Mouse (Mus musculus): ENCODE measurements around the gene Snx14. TPM values are rescaled to one million over a fixed set of nuclear protein-coding genes. Genes with fewer than 3 reads are reported as not detected.
"Not testable (repeated sequence)": the region's sequence is repeated elsewhere in the genome, so short reads cannot be mapped to it uniquely, and the experiment has no call there.

Gene Snx14
- total RNA-seq (2021) = 10 to 100 TPM; 59.0 to 60.1 TPM
- long read RNA-seq, experiment 1, transcript Snx14-204 (28 exons, 3,109 nt) = major isoform, 13 of 18 reads
- long read RNA-seq, experiment 1, partial matches to known transcripts = 1 of 18 reads
- long read RNA-seq, experiment 1, other reads (novel, unspliced or antisense) = 0 of 18 reads
- long read RNA-seq, experiment 2, transcript Snx14-204 (28 exons, 3,109 nt) = major isoform, 54 of 71 reads
- long read RNA-seq, experiment 2, transcript Snx14-207 (29 exons, 3,082 nt) = minor isoform, 10 of 71 reads
- long read RNA-seq, experiment 2, partial matches to known transcripts = 5 of 71 reads
- long read RNA-seq, experiment 2, other reads (novel, unspliced or antisense) = 2 of 71 reads

DNA sequence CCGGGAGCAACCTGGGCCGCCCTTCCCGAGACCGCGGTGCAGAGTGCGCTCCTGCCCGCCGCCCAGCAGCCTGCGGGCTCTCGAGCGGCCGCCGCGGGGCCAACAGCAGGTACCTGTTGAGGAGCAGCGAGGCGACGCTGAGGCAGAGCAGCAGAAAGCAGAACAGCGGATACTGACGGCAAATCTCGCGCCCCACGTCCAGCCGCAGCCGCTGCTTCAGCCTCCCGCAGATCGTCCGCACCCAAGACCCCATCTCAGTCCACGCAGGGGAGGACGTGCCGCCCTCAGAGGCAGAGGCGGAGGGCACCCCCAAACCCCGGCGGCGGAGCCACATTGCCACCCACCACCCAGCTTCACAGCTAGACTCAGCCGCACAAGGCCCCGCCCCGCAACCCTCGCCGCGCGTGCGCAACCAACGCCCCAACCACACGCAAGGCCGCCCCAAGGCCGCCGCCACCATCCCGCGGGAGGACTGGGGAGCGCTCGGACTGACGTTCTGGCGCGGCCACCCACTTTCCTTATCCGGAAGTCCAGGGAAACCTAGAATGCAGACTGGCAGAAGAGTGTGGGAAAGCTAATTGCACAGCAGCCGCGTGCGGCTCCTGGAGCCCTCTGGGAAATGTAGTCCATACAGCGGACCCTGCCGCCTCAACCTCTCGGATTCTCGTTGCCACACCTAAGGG is at the start of gene Snx14:
Gene Snx14, minus strand, starts transcription at position 404 of the 683 bp plus-strand sequence.
- peak; percentile 97 for DNase-seq (ENCODE audit: low spot score in 2 of 2)

DNA sequence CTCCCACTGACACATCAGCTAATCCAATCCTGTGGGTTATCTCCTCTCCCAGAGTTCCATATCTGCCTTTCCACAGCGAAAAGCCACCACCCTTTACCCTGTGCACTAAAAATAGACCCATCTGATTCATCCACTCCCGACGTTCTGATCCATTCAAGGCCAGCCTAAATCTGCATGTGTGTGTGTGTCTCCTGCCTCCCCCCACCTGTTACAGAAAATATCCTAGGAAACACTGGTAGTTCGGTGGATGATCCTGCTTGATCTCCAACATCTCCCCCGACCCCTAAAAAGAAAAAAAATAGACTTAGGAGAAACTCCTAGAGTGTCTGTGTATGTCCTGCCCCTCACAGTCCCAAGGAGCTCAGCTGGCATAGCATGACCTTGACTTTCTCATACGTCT is 45.8 kb upstream of the Snx14 start:
- no peak for DNase-seq (ENCODE audit: low spot score in 2 of 2)

DNA sequence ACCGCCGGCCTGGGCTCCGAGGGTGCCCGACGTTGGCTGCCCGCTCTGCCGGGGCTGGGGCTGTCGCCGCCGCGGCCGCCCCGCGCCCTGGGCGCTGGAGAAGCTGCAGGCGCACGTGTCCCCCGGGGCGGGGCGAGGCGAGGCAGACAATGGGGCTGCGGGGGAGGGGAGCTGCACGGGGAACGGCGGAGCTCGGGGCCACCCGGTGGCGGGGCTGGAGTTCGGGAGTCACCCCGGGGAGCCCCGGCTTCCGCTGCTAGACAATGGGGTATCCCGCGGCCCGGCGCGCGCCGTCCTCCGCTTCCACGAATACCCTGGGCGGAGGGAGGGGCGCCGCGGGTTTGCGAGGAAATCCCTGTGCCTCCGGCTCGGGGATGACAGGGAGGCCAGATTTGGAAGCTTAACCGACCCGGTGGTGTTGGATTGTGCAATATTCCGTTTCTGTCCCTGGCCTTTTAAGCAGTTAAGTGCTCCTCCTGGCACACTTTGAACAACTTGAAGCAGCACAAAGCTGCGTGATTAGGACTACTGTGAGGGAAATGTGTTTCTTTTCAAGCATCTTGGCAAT is 44.2 kb upstream of the Snx14 start:
- peak; percentile 81 to 83 for DNase-seq (ENCODE audit: low spot score in 2 of 2)

DNA sequence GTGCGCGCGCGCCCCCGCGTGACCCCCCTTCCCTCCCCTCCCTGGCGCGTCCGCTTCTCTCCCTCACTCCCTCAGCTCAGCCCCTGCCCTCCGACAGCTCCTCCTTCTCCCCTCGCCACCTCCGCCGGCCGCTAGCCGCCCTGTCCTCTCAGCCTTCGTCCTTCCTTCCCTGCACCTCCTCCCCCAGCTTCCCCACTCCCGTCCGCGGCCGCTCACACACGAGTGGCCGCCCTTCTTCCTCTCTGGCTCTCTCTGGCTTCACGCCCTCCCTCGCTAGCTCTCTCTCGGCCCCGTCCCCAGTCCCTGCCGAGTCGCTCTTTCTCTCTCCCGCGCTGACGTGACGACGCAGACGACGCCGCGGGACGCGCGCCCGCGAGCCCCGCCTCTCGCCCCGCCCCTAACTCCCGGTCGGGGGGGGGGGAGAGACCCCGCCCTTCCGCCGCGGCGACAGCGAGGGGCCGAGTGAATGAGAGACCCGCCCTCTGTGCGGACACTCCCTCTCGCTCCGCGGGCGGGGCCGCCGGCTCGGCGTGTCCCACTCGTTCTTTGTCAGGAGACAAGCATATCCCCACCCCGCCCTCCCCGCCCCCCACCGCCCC is 43.6 kb upstream of the Snx14 start, which contains the start of gene Syncrip:
Gene Syncrip, minus strand, starts transcription at position 345 of the 599 bp plus-strand sequence.
- DNase-seq (ENCODE audit: low spot score in 2 of 2) = peak; percentile 86 to 91

DNA sequence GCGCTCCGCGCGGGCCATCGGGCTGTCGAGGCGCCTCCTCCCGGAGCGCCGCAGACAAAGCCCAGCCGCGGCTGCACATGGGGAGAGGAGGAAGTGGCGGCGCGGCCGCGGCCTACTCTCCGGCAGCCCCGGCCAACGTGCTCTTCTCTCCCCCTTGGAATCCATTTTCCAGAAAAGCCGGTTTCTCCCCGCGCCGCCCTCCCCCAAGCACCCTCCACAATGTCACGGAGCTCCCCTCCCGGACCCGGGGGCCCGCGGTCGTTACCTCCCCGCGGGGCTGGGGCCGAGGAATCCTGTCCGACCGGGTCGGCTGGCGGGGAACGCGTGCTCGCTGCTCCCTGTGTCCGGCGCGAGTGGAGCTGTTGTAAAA is 43.0 kb upstream of the Snx14 start:
- peak in 1 of 2 experiments; percentile 35 for DNase-seq (ENCODE audit: low spot score in 2 of 2)

DNA sequence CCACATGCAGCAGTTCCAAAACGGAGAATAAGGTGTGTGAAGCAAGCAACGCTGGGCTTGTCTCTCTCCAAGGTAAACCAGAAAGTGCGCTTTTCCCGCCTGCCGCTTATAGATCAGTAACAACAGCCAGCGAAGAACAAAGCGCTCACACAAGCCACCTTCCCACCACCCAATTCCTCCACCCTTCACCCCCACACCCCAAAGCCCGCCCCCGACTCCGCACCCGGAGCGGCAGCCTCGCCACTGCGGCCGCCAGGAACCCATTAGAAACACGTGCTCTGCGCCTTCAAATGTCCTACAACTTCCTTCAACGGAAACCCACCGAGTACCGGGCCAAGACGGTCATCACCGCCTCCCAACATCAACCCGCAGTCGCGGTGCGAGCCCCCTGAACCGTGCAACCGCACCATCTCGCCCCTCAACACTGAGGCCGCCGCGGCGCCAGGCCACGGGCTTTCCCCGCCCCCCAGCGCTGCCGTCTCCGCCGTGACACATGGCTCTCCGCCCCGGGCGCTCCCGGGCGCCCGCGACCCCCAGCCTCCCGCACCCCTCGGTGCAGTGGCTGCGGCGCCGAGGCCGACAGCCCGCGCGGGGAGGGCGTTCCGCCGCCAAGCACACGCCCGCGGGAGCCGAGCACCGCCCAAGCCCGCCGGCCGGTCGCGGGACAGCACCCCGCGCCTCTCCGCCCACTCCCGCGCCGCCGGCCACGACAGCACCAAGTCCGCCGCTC is 42.5 kb upstream of the Snx14 start:
- peak; percentile 8 to 29 for DNase-seq (ENCODE audit: low spot score in 2 of 2)

DNA sequence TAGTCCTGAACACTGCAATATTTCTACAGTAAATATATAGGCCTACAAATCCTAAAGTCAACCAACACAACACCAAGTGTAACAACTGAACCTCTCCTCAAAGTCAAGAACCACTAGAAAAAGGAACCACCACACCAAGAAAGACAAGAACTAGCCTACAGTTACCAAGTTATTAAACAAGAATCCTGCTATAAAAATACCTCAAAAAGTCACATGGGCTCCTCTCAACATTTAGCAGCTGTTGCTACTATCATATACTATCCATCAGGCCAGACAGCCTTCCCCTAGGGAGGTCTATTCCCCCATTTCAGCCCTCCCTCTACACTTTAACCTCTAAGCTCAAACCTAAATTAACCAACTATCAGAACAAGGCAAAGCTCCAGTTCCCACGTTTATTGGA is 41.4 kb upstream of the Snx14 start:
- DNase-seq (ENCODE audit: low spot score in 2 of 2) = no peak

DNA sequence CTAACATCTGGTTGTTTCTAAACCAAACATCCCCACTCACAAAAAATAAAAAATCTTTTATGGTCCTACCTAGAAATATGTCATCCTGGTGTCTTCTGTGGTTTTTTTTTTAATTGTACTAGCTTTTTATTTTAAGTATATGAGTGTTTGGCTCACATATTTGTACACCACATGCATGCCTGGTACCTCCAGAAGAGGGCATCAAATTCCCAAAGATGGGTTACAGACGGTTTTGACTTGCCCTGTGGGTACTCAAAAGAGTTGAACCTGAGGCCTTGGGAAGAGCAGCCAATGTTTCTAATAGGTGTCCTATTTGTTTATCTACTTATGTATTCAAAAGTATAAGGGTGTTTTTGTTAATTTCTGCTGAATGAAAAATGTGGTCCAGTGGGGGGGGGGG is 37.4 kb upstream of the Snx14 start:
- no peak for DNase-seq (ENCODE audit: low spot score in 2 of 2)

DNA sequence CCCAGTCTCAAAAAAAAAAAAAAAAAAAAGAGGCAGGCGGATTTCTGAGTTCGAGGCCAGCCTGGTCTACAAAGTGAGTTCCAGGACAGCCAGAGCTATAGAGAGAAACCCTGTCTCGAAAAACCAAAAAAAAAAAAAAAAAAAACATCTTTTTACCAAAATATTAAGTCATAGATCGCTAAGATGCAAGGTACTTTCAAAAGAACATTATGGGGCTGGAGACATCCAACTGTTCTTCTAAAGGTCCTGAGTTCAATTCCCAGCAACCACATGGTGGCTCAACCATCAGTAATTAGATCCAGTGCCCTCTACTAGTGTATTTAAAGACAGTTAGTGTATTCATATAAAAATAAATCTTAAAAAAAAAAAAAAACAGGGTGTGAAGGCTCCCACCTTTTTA is 22.3 kb upstream of the Snx14 start:
- DNase-seq (ENCODE audit: low spot score in 2 of 2) = not testable (repeated sequence)

DNA sequence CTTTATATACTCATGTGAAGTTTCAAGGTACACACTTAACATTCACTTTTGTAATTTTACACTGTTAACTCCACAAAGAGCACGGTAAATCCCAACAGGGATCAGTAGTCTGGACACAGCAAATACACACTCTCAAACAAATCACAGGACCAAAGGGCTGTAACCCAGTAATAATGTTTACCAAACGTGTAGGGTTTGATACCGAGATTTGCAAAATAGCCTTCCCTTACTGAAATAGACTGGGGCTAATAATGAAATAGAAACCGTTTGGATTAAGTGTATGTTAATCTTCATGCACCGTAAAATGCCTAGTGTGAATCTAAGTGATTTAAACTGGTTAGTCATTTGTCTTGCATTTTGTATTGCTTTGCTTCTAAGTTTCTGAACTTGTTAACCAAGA is 1.2 kb upstream of the Snx14 start:
- DNase-seq (ENCODE audit: low spot score in 2 of 2) = no peak

DNA sequence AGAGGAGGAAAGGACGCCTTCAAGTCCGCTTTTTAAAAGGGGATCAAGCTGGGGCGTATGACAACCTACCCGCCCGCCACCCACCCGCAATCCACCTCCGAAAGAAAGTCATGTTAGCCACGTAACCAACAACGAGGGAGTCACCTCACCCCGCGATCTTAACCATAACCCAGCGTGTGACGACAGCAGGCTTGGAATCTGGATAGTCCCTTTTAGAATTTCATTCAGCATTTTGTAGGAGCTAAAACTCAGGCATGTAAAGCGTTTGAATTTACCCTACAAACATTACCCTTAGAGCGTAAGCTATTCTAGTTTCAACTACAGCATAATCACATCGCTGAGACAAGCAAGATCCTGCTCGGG is 461 bp upstream of the Snx14 start:
- no peak for DNase-seq (ENCODE audit: low spot score in 2 of 2)

DNA sequence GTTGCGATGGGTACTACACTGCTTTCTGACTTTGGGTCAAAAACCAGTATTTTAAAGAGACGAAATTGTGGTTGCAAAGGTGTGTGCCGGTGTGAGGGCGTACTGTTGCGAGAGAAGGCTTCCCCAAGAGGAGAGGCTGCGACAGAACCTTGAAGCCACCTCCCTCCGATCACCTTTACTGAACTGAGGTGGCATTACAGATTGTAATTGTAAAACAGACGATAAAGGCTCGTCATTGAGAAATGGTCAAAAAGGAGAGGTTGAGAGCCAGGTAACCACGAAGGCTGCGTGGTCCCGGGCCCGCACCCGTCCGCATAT is 562 bp downstream of the Snx14 start:
- DNase-seq (ENCODE audit: low spot score in 2 of 2) = no peak

DNA sequence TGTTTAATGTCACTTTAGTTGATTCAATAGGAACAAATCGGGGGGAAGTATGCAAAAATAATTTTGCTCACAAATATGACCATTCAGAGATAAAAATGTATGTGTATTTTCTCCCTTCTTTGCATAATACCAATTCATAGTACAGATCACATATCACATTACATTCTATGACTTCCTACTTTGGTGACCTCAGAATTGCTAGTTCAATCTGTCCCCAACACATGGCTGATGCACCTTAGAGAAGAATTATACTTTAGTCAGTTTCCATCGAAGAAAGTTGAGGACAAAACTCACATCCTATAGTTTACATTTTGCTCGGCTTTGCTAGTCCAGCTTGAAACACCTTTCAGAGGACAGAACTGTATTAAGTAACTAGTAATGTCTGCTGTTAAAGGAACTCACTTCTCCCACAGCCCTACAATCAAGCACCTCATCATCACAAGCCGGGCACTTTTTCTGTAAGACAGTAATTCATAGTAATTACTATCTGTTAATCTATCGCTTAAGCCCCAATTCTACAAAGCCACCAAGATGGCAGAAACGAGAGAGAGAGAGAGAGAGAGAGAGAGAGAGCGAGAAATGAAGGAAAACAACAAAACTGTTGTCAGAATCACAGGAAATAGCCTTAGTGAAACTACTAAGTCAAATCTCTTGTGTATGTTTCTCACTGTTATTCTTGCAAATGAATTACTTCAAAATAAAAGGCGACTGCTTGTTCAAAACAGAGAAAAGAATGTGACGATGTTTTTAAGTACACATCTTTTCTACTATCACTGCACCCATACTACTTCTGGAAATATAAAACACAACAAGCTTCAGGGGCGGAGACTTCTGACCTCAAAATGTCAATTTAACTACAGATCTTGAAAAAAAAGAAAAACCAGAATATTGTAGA is 1.2 kb downstream of the Snx14 start:
- DNase-seq (ENCODE audit: low spot score in 2 of 2) = no peak

DNA sequence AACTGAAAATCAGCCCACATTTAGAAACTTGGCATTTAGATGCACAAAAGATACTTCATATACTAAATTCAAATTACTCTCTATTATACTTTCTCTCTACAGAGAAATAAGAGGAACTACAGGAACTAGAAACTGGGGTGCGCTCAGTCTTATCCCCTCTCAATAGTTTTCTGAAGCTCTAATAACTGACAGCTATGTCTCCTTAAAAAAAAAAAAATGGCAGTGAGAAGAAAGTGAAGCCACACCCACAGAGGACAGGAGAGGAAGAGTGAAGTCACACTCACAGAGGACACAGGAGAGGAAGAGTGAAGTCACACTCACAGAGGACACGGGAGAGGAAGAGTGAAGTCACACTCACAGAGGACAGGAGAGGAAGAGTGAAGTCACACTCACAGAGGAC is 14.4 kb downstream of the Snx14 start:
- no peak for DNase-seq (ENCODE audit: low spot score in 2 of 2)

DNA sequence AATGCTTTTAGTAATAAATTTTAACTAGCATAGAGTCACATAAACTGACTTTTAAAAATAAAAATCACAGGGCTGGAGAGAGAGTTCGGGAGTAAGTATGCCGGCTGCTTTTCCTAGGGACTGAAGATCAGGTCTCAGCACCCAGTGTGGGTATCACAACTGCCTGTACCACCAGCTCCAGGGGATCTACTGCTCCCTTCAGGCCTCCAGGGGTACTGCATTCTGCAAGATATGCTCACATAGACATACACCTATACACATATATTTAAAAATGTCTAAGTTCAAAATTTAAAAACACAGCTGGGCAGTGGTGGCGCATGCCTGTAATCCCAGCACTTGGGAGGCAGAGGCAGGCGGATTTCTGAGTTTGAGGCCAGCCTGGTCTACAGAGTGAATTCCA is 16.3 kb downstream of the Snx14 start:
- DNase-seq (ENCODE audit: low spot score in 2 of 2) = no peak

DNA sequence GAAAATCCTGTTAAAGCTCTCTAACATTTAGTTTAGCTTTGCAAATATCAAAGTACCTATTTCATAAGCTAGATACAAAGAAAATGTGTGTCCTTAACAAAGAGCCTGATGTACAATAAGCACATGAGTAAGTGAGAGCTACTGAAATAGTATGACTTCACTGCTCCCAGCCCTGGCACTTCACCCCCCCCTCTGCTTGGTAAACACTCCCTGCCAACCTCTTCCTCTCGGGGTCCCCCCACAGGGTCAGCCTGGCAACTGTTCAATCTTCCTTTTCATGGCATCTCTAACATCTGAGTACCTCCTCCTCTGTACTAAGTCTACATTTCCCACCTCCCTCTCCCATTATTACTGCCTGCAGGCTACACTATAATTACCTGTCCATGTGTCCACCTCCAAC is 22.0 kb downstream of the Snx14 start:
- DNase-seq (ENCODE audit: low spot score in 2 of 2) = no peak

DNA sequence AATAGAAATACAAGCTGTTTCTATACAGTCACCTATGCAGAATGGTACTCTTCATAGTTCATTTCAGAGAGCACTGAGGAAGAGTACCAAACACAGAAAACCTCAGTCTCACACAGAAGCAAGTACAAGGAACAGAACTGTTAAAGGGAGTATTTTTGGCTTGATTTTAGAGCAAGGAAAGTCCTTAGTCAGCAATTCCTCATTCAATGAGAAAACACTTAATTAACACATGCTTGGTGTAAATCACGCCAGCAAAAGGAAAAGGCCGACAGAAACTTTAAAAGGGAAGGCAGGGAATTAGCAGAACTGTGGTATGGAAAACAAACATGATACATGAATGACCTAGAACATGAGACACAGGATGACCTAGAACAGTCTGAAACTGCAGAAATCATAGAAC is 28.8 kb downstream of the Snx14 start:
- DNase-seq (ENCODE audit: low spot score in 2 of 2) = no peak

DNA sequence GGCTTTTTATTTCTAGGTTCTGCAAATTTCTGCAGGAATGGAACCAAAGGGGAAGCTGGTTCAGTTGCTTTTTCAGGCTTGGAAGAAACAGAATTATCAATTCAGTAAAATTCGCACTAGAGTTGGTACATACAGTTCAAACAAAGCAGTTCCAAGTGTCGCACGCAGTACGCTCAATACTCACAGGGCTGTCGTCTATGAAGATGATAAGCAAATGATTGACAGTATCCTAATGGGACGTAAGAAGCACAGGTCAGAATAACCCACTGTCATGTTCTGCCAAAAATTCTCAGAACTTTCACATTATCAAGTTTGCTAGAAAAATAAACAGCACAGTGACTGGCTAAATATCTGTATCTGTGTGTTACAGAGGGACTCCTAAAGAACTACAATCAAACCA is 34.2 kb downstream of the Snx14 start:
- DNase-seq (ENCODE audit: low spot score in 2 of 2) = no peak

DNA sequence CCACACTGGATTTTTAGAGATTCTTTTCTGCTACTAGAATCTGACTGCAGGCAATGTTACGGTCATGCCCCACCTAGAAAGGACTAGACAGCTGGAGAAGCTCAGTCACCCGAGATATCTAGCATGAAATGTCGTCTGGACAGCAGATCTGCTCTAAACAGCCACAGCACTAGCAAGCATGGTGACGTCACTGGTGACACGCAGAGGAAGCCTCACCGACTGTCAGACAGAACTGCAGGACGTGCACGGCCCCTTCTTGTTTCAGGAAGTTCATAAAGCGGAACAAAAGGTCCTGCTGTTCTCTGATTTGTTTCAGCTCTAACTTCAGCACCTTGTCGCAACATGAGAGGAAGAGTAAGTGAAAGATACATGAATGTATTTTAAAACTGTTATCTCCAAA is 34.7 kb downstream of the Snx14 start:
- no peak for DNase-seq (ENCODE audit: low spot score in 2 of 2)

DNA sequence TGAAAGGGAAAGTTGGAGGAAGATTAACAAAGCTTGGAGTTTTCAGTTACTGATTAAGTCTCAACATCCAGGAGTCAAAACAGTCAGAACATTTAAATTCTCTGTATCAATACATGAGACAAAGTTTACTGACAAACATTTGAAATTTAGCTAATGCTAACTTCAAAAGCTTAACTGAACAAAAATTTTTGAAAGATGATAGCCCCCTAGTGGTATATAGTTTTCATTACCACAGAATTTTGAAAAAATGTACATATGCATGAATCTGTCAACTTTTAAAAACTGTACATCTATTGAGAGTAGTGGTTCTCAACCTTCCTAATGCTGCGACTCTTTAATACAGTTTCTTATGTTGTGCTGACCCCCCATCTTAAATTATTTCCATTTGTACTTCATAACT is 40.3 kb downstream of the Snx14 start:
- DNase-seq (ENCODE audit: low spot score in 2 of 2) = no peak

DNA sequence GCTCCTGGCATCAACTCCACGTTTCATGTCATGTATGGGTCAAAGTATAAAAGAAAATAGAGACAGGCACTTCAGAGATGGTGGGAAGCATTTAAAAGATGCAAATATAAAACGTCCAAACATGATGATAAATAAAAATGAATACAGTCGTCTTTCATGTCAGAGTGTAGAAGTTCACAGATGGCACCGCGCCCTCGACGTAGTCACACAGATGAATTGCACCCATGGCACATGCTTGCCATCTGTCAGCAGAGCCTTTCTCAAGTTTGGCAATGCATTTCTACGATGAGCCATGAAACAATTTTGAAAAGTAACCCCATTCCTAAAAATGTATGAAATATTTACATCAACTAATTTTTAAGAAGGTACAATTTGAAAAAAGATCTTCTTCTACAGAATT is 43.9 kb downstream of the Snx14 start:
- no peak for DNase-seq (ENCODE audit: low spot score in 2 of 2)
